Mouse (Mus musculus): ENCODE results near the gene E2f2. TPM values are rescaled to one million over a fixed set of nuclear protein-coding genes. Genes with fewer than 3 reads are reported as not detected.

E2f2 gene
- polyA plus RNA-seq, 1 experiment from 2014 or later: 8.0 TPM

- no peak for ATAC-seq (ENCODE audit: low FRiP score)
- 83% methylated on average over 8 of the region's 8 CpGs for WGBS
- DNase-seq (ENCODE audit: low spot score, missing footprints): no peak
These were observed 7.2 kb upstream of the E2f2 start for GRCm38 (mm10) chr4:136164981-136165380.

GRCm38 (mm10) chr4:136167701-136168100, 4.5 kb upstream of the E2f2 start:
- no peaks in the 10 kb centered on the region for H3K36me3 ChIP-seq (ENCODE audit: control insufficient read depth, insufficient read depth, low read length)
- H3K9ac ChIP-seq (ENCODE audit: low read length): no peak overlapping the region
- 0 out of 2 replicates have a peak, but pooled peaks cover 4% of the 10 kb centered on the region for H3K4me1 ChIP-seq (ENCODE audit: control insufficient read depth, insufficient read depth, low read length)
- H3K4me2 ChIP-seq: no peak overlapping the region
- H3K4me3 ChIP-seq (ENCODE audit: low read depth, low read length): no peak overlapping the region
- no peak for DNase-seq (ENCODE audit: low spot score, missing footprints)
- no peak overlapping the region for H3K27ac ChIP-seq (ENCODE audit: low read depth, low read length)
- no peak for ATAC-seq (ENCODE audit: low FRiP score)
- no peaks in the 10 kb centered on the region for H3K9me3 ChIP-seq (ENCODE audit: control insufficient read depth, low read length)
- no peaks in the 10 kb centered on the region for H3K27me3 ChIP-seq (ENCODE audit: control insufficient read depth, insufficient read depth, low read length)
- 79% methylated on average over 3 of the region's 3 CpGs for WGBS

More at GRCm38 (mm10) chr4:136164981-136165380, 7.2 kb upstream of the E2f2 start:
- Histone ChIP-seq H3K9me3 (ENCODE audit: control insufficient read depth, low read length) (no peaks in the 10 kb centered on the region), H3K36me3 (ENCODE audit: control insufficient read depth, insufficient read depth, low read length) (no peaks in the 10 kb centered on the region), H3K4me1 (ENCODE audit: control insufficient read depth, insufficient read depth, low read length) (peaks cover 7% of the 10 kb centered on the region), H3K27me3 (ENCODE audit: control insufficient read depth, insufficient read depth, low read length) (no peaks in the 10 kb centered on the region), H3K27ac (ENCODE audit: low read depth, low read length) (no peak overlapping the region), H3K4me2 (no peak overlapping the region), H3K9ac (ENCODE audit: low read length) (no peak overlapping the region), H3K4me3 (ENCODE audit: low read depth, low read length) (no peak overlapping the region)

- Histone ChIP-seq H3K27ac (ENCODE audit: low read depth, low read length) (no peak overlapping the region), H3K4me3 (ENCODE audit: low read depth, low read length) (no peak overlapping the region), H3K9me3 (ENCODE audit: control insufficient read depth, low read length) (no peaks in the 10 kb centered on the region), H3K36me3 (ENCODE audit: control insufficient read depth, insufficient read depth, low read length) (no peaks in the 10 kb centered on the region), H3K9ac (ENCODE audit: low read length) (no peak overlapping the region), H3K27me3 (ENCODE audit: control insufficient read depth, insufficient read depth, low read length) (no peaks in the 10 kb centered on the region), H3K4me2 (no peak overlapping the region), H3K4me1 (ENCODE audit: control insufficient read depth, insufficient read depth, low read length) (peaks cover 11% of the 10 kb centered on the region; the same call in 1 of the 2 replicates)
- DNase-seq (ENCODE audit: low spot score, missing footprints) (no peak), ATAC-seq (ENCODE audit: low FRiP score) (no peak)
- WGBS: 85% methylated on average over 4 of the region's 4 CpGs
These were observed 1.8 kb upstream of the E2f2 start for GRCm38 (mm10) chr4:136170401-136170800.

- H3K4me2 ChIP-seq: peak overlapping the region; percentile 98
- H3K4me3 ChIP-seq (ENCODE audit: low read depth, low read length): peak overlapping the region; percentile 78
- whole genome bisulfite sequencing: 15% methylated on average over 12 of the region's 12 CpGs
- peak; percentile 25; the same call in 1 of the 2 replicates for ATAC-seq (ENCODE audit: low FRiP score)
- peaks cover 11% of the 10 kb centered on the region; the same call in 1 of the 2 replicates for H3K4me1 ChIP-seq (ENCODE audit: control insufficient read depth, insufficient read depth, low read length)
- DNase-seq (ENCODE audit: low spot score, missing footprints): no peak
- H3K27me3 ChIP-seq (ENCODE audit: control insufficient read depth, insufficient read depth, low read length): no peaks in the 10 kb centered on the region
- H3K9me3 ChIP-seq (ENCODE audit: control insufficient read depth, low read length): no peaks in the 10 kb centered on the region
- no peaks in the 10 kb centered on the region for H3K36me3 ChIP-seq (ENCODE audit: control insufficient read depth, insufficient read depth, low read length)
- peak overlapping the region; percentile 51 for H3K9ac ChIP-seq (ENCODE audit: low read length)
- no peak overlapping the region for H3K27ac ChIP-seq (ENCODE audit: low read depth, low read length)
These were observed 739 bp upstream of the E2f2 start for GRCm38 (mm10) chr4:136171455-136171854.

GRCm38 (mm10) chr4:136172542-136173209, 482 bp downstream of the E2f2 start:
- under 1% methylated on average over 63 of the region's 67 CpGs for WGBS
- peak overlapping the region; percentile 98 for H3K4me2 ChIP-seq
- H3K27ac ChIP-seq (ENCODE audit: low read depth, low read length): peak overlapping the region; percentile 31; the same call in 1 of the 2 replicates
- DNase-seq (ENCODE audit: low spot score, missing footprints): peak; percentile 96
- peak; percentile 45 for ATAC-seq (ENCODE audit: low FRiP score)
- H3K27me3 ChIP-seq (ENCODE audit: control insufficient read depth, insufficient read depth, low read length): no peaks in the 10 kb centered on the region
- peak overlapping the region; percentile 78 for H3K4me3 ChIP-seq (ENCODE audit: low read depth, low read length)
- peak overlapping the region; percentile 74 for H3K9ac ChIP-seq (ENCODE audit: low read length)
- peaks cover 21% of the 10 kb centered on the region for H3K4me1 ChIP-seq (ENCODE audit: control insufficient read depth, insufficient read depth, low read length)
- no peaks in the 10 kb centered on the region for H3K9me3 ChIP-seq (ENCODE audit: control insufficient read depth, low read length)
- no peaks in the 10 kb centered on the region for H3K36me3 ChIP-seq (ENCODE audit: control insufficient read depth, insufficient read depth, low read length)

GRCm38 (mm10) chr4:136173210-136173715, 1.1 kb downstream of the E2f2 start:
- Histone ChIP-seq H3K36me3 (ENCODE audit: control insufficient read depth, insufficient read depth, low read length) (no peaks in the 10 kb centered on the region), H3K27ac (ENCODE audit: low read depth, low read length) (no peak overlapping the region)
- no peak for ATAC-seq (ENCODE audit: low FRiP score)

GRCm38 (mm10) chr4:136174216-136175193, 2.3 kb downstream of the E2f2 start:
- WGBS: 71% methylated on average over 13 of the region's 13 CpGs
- DNase-seq (ENCODE audit: low spot score, missing footprints): peak; percentile 88
- no peaks in the 10 kb centered on the region for H3K36me3 ChIP-seq (ENCODE audit: control insufficient read depth, insufficient read depth, low read length)
- no peaks in the 10 kb centered on the region for H3K27me3 ChIP-seq (ENCODE audit: control insufficient read depth, insufficient read depth, low read length)
- no peak overlapping the region for H3K27ac ChIP-seq (ENCODE audit: low read depth, low read length)
- H3K4me2 ChIP-seq: peak overlapping the region; percentile 98
- no peak for ATAC-seq (ENCODE audit: low FRiP score)
- peaks cover 25% of the 10 kb centered on the region for H3K4me1 ChIP-seq (ENCODE audit: control insufficient read depth, insufficient read depth, low read length)
- H3K4me3 ChIP-seq (ENCODE audit: low read depth, low read length): peak overlapping the region; percentile 78
- peak overlapping the region; percentile 11; the same call in 1 of the 2 replicates for H3K9ac ChIP-seq (ENCODE audit: low read length)
- no peaks in the 10 kb centered on the region for H3K9me3 ChIP-seq (ENCODE audit: control insufficient read depth, low read length)

More at GRCm38 (mm10) chr4:136173210-136173715, 1.1 kb downstream of the E2f2 start:
- DNase-seq (ENCODE audit: low spot score, missing footprints): peak; percentile 94
- no peaks in the 10 kb centered on the region for H3K27me3 ChIP-seq (ENCODE audit: control insufficient read depth, insufficient read depth, low read length)
- H3K4me1 ChIP-seq (ENCODE audit: control insufficient read depth, insufficient read depth, low read length): peaks cover 25% of the 10 kb centered on the region
- H3K4me3 ChIP-seq (ENCODE audit: low read depth, low read length): peak overlapping the region; percentile 78
- H3K9me3 ChIP-seq (ENCODE audit: control insufficient read depth, low read length): no peaks in the 10 kb centered on the region
- 3% methylated on average over 14 of the region's 14 CpGs for WGBS
- H3K4me2 ChIP-seq: peak overlapping the region; percentile 98
- peak overlapping the region; percentile 74 for H3K9ac ChIP-seq (ENCODE audit: low read length)

GRCm38 (mm10) chr4:136176022-136176552, 3.9 kb downstream of the E2f2 start:
- no peak overlapping the region for H3K9ac ChIP-seq (ENCODE audit: low read length)
- WGBS: 76% methylated on average over 10 of the region's 10 CpGs
- DNase-seq (ENCODE audit: low spot score, missing footprints): no peak
- no peaks in the 10 kb centered on the region for H3K36me3 ChIP-seq (ENCODE audit: control insufficient read depth, insufficient read depth, low read length)
- no peak overlapping the region for H3K4me2 ChIP-seq
- peaks cover 34% of the 10 kb centered on the region for H3K4me1 ChIP-seq (ENCODE audit: control insufficient read depth, insufficient read depth, low read length)
- no peaks in the 10 kb centered on the region for H3K27me3 ChIP-seq (ENCODE audit: control insufficient read depth, insufficient read depth, low read length)
- no peak overlapping the region for H3K4me3 ChIP-seq (ENCODE audit: low read depth, low read length)
- no peak overlapping the region for H3K27ac ChIP-seq (ENCODE audit: low read depth, low read length)
- ATAC-seq (ENCODE audit: low FRiP score): no peak
- H3K9me3 ChIP-seq (ENCODE audit: control insufficient read depth, low read length): no peaks in the 10 kb centered on the region
